Mouse (Mus musculus) cerebellum, adult 2 months (tissue): ENCODE data around the gene Atg101.

Source experiments
- CTCF ChIP-seq: fragments of 200-500 bp; IDR thresholded peaks from 2 replicates; pipeline ENCODE4 v1.5.1; 2011; ENCODE audit warnings: low read depth, mild to moderate bottlenecking, control low read depth, low read length, moderate library complexity, borderline replicate concordance; ENCODE audit not compliant: insufficient read depth
- POLR2A ChIP-seq: fragments of 200-500 bp; IDR thresholded peaks from 2 replicates; pipeline ENCODE4 v1.6.1; 2011; ENCODE audit warnings: low read length, control low read depth, borderline replicate concordance; ENCODE audit not compliant: insufficient read depth

DNA sequence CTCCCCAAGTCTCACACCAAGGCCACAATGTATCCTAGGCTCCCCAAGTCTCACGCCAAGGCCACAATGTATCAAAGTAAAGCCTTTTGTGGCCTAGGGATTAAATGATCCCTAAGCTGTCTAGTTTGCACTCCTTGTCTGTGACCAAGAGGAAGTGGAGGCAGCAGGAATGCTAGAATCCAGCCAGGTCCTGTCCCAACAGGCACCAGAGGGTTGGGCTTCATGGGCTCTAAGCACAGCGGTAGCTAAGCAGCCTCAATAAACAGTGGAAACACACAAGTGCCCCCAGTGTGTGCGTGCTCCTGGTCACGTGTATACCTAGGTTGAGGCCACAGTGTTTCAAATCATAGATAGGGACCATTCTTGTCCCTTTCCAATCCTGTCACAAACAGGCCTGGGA lies 54.3 kb downstream of the Atg101 start:
- TF ChIP-seq CTCF, result no peak
- TF ChIP-seq POLR2A, result no peak
